Mouse (Mus musculus): ENCODE measurements around the gene Wdr38. TPM values are rescaled to one million over a fixed set of nuclear protein-coding genes. Genes with fewer than 3 reads are reported as not detected.

The Wdr38 gene
- polyA plus RNA-seq, 1 experiment from 2014 or later: 2.0 TPM

DNA sequence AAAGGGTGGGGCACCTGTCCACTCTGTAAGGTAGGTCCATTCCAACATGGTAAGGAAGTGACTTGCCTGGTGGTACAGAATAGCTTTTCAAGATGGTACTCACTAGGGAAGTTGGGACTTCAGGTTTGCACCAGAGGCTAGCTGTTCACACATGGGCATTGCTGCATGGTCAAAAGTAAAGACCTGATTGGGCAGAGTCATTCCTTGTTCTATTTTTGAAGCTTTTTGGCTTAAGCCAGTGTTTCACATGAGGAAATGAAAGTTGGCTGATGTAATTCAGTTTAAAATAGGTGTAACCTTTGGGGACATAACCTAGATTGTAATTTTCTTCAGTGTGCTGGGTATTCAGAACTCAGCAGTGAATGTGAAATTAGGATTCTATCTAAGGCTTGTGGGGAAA is 14.0 kb downstream of the Wdr38 start:
- no peaks in the 10 kb centered on the region for H3K27me3 ChIP-seq (replicated peaks)
- no peak for ATAC-seq (ENCODE audit: low FRiP score, low read depth)
- H3K4me2 ChIP-seq (replicated peaks): no peak overlapping the region
- peaks cover 20% of the 10 kb centered on the region for H3K4me1 ChIP-seq
- no peaks in the 10 kb centered on the region for H3K9me3 ChIP-seq
- H3K27ac ChIP-seq: no peak overlapping the region
- H3K9ac ChIP-seq: no peak overlapping the region
- peaks cover 31% of the 10 kb centered on the region for H3K36me3 ChIP-seq
- H3K4me3 ChIP-seq: no peak overlapping the region

DNA sequence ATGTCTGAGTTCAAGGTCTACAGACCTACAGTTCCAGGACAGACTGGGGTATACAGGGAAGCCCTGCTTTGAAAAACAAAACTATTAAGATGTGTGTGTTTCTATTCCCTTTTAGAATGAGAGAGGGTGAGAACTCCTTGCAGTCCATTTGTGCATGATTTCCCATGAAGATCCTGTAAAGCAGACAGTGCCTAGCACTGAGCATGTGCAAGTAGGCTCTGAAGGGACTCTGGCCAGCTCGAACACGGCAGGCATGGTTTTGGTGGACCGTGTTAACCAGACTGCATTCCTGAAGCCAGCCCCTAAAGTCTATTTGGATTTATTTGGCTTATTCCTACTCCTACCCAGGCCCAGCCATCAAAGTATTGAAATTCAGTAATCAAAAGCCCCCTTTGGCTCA is 14.7 kb downstream of the Wdr38 start:
- Histone ChIP-seq H3K4me2 (replicated peaks) (no peak overlapping the region), H3K36me3 (peaks cover 38% of the 10 kb centered on the region), H3K4me1 (peaks cover 18% of the 10 kb centered on the region), H3K27ac (no peak overlapping the region), H3K27me3 (replicated peaks) (no peaks in the 10 kb centered on the region), H3K9me3 (no peaks in the 10 kb centered on the region), H3K9ac (no peak overlapping the region), H3K4me3 (no peak overlapping the region)
- 93% methylated on average over 3 of the region's 3 CpGs for WGBS
- no peak for ATAC-seq (ENCODE audit: low FRiP score, low read depth)

DNA sequence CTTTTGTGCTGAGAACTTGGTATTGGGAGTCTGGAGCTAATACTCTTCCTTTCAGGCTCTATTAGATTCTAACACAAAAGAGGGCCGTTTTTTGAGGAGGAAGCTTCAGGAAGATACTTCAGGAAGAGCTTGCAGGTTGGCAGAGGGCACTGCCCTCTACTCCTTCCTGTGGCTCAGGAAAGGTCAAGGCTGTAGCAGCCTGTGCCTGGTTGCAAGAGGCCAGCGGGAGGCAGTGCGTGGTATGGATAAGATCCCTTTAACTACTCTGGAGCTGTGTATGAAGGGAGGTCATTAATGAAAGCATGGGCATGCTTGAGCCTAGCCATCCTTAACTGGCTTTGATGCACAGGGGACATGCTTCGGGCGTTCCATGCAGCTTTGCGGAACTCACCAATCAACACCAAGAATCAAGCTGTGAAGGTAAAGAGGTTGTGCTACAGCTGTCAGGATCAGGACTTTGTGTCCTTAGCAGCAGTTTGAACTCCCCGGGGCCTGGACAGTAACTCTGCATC is 15.5 kb downstream of the Wdr38 start:
- H3K9me3 ChIP-seq: no peaks in the 10 kb centered on the region
- H3K27ac ChIP-seq: no peak overlapping the region
- WGBS: 89% methylated on average over 7 of the region's 7 CpGs
- H3K4me3 ChIP-seq: no peak overlapping the region
- no peak for ATAC-seq (ENCODE audit: low FRiP score, low read depth)
- no peak overlapping the region for H3K9ac ChIP-seq
- H3K4me2 ChIP-seq (replicated peaks): no peak overlapping the region
- H3K27me3 ChIP-seq (replicated peaks): no peaks in the 10 kb centered on the region
- H3K36me3 ChIP-seq: peaks cover 46% of the 10 kb centered on the region
- H3K4me1 ChIP-seq: peaks cover 14% of the 10 kb centered on the region

DNA sequence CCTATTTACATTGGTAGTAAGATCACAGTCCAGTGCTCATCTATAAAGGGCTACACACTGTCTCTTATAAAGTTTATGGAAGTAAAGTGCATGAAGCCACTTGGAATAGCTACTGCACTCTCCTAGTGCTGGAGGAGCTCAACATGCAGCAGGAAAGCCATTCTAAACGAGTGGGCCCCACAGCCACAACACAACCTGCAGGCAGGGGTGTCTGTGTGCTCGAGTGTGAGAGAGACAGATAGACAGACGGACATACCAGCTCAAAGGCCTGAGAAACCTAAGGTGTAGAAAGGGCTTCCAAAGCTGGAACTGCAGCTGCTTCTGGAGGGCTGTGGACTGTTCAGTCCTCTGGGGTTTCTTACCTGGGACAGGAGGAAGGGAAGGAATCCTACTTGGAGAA is 19.3 kb downstream of the Wdr38 start:
- H3K4me3 ChIP-seq: no peak overlapping the region
- no peak overlapping the region for H3K4me2 ChIP-seq (replicated peaks)
- no peaks in the 10 kb centered on the region for H3K27me3 ChIP-seq (replicated peaks)
- H3K9me3 ChIP-seq: no peaks in the 10 kb centered on the region
- H3K9ac ChIP-seq: no peak overlapping the region
- no peak overlapping the region for H3K27ac ChIP-seq
- no peak for ATAC-seq (ENCODE audit: low FRiP score, low read depth)
- WGBS: 81% methylated on average over 3 of the region's 3 CpGs
- peaks cover 78% of the 10 kb centered on the region for H3K36me3 ChIP-seq
- H3K4me1 ChIP-seq: no peaks in the 10 kb centered on the region

DNA sequence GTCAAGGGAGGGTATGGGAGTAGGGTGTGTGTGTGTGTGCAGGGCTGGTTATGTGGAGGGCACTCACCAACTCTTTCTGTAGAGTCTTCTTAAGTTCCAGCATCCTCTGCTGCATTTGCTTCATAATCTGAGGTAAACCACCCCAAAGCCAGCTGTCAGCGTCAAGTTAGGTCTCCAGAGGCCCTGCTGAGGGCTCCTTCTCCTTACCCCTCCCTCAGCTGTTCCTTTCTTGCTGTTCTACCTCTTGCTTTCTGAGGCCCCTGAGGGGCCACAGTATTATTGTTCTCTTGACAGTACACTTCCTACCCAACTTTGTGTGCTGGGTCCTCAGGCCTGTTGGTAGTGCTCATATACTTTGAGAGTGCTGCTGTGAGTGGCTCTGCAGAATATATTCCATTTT is 22.7 kb downstream of the Wdr38 start:
- Histone ChIP-seq H3K27me3 (replicated peaks) (no peaks in the 10 kb centered on the region), H3K4me1 (no peaks in the 10 kb centered on the region), H3K9me3 (no peaks in the 10 kb centered on the region), H3K4me3 (no peak overlapping the region), H3K27ac (no peak overlapping the region), H3K36me3 (peaks cover 89% of the 10 kb centered on the region), H3K9ac (no peak overlapping the region), H3K4me2 (replicated peaks) (no peak overlapping the region)
- 94% methylated on average over 1 of the region's 1 CpGs for WGBS
- ATAC-seq (ENCODE audit: low FRiP score, low read depth): no peak

DNA sequence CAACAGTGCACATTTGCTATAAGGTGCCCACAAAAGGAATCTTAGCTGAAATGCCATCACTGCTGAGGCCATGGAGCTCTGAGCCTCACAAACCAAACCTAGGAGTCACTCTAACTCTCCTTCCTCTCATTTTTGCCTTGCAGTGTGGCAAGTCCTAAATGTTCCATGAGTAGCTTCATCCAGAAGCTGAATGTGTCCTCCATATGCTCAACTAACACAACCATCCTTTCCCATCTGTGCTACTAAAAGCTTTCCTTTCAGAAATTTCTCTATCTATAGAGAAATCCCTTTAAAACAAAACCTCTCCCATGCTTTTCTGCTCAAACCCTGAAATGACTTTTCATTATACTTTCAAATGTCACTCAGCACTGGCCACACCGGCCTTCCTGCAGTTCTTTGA is 34.3 kb downstream of the Wdr38 start:
- H3K4me3 ChIP-seq: no peak overlapping the region
- no peaks in the 10 kb centered on the region for H3K9me3 ChIP-seq
- no peak overlapping the region for H3K27ac ChIP-seq
- 92% methylated on average over 1 of the region's 1 CpGs for WGBS
- H3K9ac ChIP-seq: no peak overlapping the region
- no peak for ATAC-seq (ENCODE audit: low FRiP score, low read depth)
- H3K4me2 ChIP-seq (replicated peaks): no peak overlapping the region
- H3K4me1 ChIP-seq: no peaks in the 10 kb centered on the region
- no peaks in the 10 kb centered on the region for H3K27me3 ChIP-seq (replicated peaks)
- peaks cover 77% of the 10 kb centered on the region for H3K36me3 ChIP-seq

DNA sequence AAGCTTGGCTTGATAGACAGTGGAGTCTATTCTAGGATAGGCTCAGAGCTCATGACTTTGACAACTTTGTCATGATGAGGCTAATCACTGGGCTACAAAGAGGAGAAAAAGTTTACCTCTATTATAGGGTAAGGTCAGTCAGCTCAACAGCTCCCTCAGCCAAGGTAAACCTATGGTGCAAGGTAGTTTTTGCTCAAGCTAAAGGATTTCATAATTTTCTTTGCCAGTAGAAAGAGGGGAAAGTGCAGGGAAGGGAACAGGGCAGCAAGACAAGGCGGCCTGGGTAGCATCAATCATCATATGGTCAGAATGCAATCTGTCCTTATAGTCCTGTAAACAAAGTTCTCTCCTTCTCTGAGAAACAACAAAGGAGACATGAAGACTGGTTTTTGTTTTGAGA is 42.9 kb downstream of the Wdr38 start:
- no peak overlapping the region for H3K27ac ChIP-seq
- no peaks in the 10 kb centered on the region for H3K4me1 ChIP-seq
- no peak for ATAC-seq (ENCODE audit: low FRiP score, low read depth)
- H3K9ac ChIP-seq: no peak overlapping the region
- peaks cover 58% of the 10 kb centered on the region for H3K36me3 ChIP-seq
- 97% methylated on average over 1 of the region's 1 CpGs for WGBS
- H3K9me3 ChIP-seq: no peaks in the 10 kb centered on the region
- no peak overlapping the region for H3K4me3 ChIP-seq
- no peak overlapping the region for H3K4me2 ChIP-seq (replicated peaks)
- no peaks in the 10 kb centered on the region for H3K27me3 ChIP-seq (replicated peaks)

DNA sequence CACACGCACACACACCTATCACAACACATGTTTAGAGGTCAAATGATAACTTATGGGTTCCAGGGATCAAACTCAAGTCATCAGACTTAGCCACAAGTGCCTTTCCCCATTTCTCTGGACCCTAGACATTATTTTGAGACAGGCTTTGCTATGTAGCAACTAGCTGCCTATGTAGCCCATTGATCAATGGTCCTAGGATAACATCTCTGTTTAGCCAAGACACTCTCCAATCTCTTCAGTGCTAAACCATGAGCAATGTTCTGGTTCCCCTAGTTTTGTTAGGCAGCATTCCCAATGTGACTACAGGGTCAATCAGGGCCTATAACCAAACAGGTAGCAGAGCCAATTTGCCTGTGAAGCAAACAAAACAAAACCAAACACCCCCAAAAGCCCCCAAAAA is 51.2 kb downstream of the Wdr38 start:
- Histone ChIP-seq H3K4me2 (replicated peaks) (no peak overlapping the region), H3K36me3 (peaks cover 68% of the 10 kb centered on the region), H3K27ac (no peak overlapping the region), H3K4me1 (no peaks in the 10 kb centered on the region), H3K27me3 (replicated peaks) (no peaks in the 10 kb centered on the region), H3K4me3 (no peak overlapping the region), H3K9me3 (no peaks in the 10 kb centered on the region), H3K9ac (no peak overlapping the region)
- 96% methylated on average over 1 of the region's 1 CpGs for WGBS
- no peak for ATAC-seq (ENCODE audit: low FRiP score, low read depth)

Other genes starting within 250 kb of the Wdr38 start
- 4.2 and 5.2 TPM in 2 replicates for gene Nr6a1, start 69.8 kb upstream of the Wdr38 start, polyA plus RNA-seq (2016; fragmentation: Nextera tagmentation; extraction: Ambion mirVana)
- 4.4 and 5.3 TPM in 2 replicates for gene Olfml2a, start 65.5 kb upstream of the Wdr38 start, polyA plus RNA-seq (2016; fragmentation: Nextera tagmentation; extraction: Ambion mirVana)
- 122 and 133 TPM in 2 replicates for gene Arpc5l, start 7.9 kb downstream of the Wdr38 start, polyA plus RNA-seq (2016; fragmentation: Nextera tagmentation; extraction: Ambion mirVana)
- 887 and 959 TPM in 2 replicates for gene Rpl35, start 8.1 kb downstream of the Wdr38 start, polyA plus RNA-seq (2016; fragmentation: Nextera tagmentation; extraction: Ambion mirVana)
- gene Golga1, start 68.1 kb downstream of the Wdr38 start, polyA plus RNA-seq (2016; fragmentation: Nextera tagmentation; extraction: Ambion mirVana): 31.4 and 31.5 TPM in 2 replicates
- 16.5 and 16.8 TPM in 2 replicates for gene Scai, start 193.3 kb downstream of the Wdr38 start, polyA plus RNA-seq (2016; fragmentation: Nextera tagmentation; extraction: Ambion mirVana)
- gene Ppp6c, start 229.0 kb downstream of the Wdr38 start, polyA plus RNA-seq (2016; fragmentation: Nextera tagmentation; extraction: Ambion mirVana): 72.0 and 81.1 TPM in 2 replicates

Data from neural tube, embryonic 12.5 days (tissue).